Mouse (Mus musculus) embryonic facial prominence, embryonic 10.5 days (tissue): Measurements from ENCODE around the gene Kpna7. TPM values are rescaled to one million over a fixed set of nuclear protein-coding genes. Genes with fewer than 3 reads are reported as not detected.
A peak's percentile ranks its signal among the peaks of the same experiment; 100 is the strongest.
"Not testable (repeated sequence)": the region's sequence is repeated elsewhere in the genome, so short reads cannot be mapped to it uniquely, and the experiment has no call there.

Experiments used
- DNase-seq: peaks from one replicate; pipeline ENCODE4 v3.0.0-alpha.2; 2017; ENCODE audit warnings: low spot score
- H3K27ac ChIP-seq: fragments of 300-500 bp; sonication (generic); replicated peaks from 2 replicates; pipeline ENCODE4 v1.5.1; 2016; ENCODE audit warnings: mild to moderate bottlenecking
- H3K27me3 ChIP-seq: fragments of 300-500 bp; sonication (generic); replicated peaks from 2 replicates; pipeline ENCODE4 v1.6.1; 2016; ENCODE audit warnings: low read depth, mild to moderate bottlenecking; ENCODE audit not compliant: poor library complexity, severe bottlenecking
- H3K36me3 ChIP-seq: fragments of 300-500 bp; sonication (generic); replicated peaks from 2 replicates; pipeline ENCODE4 v1.6.1; 2016; ENCODE audit warnings: mild to moderate bottlenecking, moderate library complexity
- H3K4me1 ChIP-seq: fragments of 300-500 bp; sonication (generic); 2 replicates; pipeline ENCODE4 v1.6.1; 2016
- H3K4me3 ChIP-seq: fragments of 300-500 bp; sonication (generic); 2 replicates; pipeline ENCODE4 v1.5.1; 2016; ENCODE audit warnings: mild to moderate bottlenecking, moderate library complexity
- H3K9me3 ChIP-seq: fragments of 300-500 bp; sonication (generic); 2 replicates; pipeline ENCODE4 v1.6.1; 2016; ENCODE audit warnings: mild to moderate bottlenecking
- WGBS: fragments of 180-500 bp; shearing (Covaris S2); methylation state at CpG from one replicate; pipeline ENCODE4 v1.1.7; 2016; 5-methylcytosine and 5-hydroxymethylcytosine counted together
- polyA plus RNA-seq: library from polyadenylated mRNA; unstranded; fragments of >200 nt; fragmentation: Nextera tagmentation; extraction: Ambion mirVana; gene quantifications from 2 replicates; pipeline ENCODE4 v1.2.1, GENCODE M21; 2016

Kpna7 gene
- polyA plus RNA-seq, 1 experiment from 2014 or later: 0.06 TPM

- Histone ChIP-seq H3K36me3 (peaks cover 100% of the 10 kb centered on the region), H3K9me3 (no peaks in the 10 kb centered on the region), H3K27ac (no peak overlapping the region), H3K4me3 (no peak overlapping the region), H3K4me1 (no peaks in the 10 kb centered on the region), H3K27me3 (no peaks in the 10 kb centered on the region)
- WGBS: 90% methylated on average over 10 of the region's 10 CpGs
- no peak for DNase-seq
Measured at GRCm38 (mm10) chr5:145098340-145098821, 14.6 kb upstream of the Kpna7 start.

GRCm38 (mm10) chr5:145096195-145096594 lies 12.4 kb upstream of the Kpna7 start:
- Histone ChIP-seq H3K27ac (no peak overlapping the region), H3K4me1 (no peaks in the 10 kb centered on the region), H3K27me3 (no peaks in the 10 kb centered on the region), H3K4me3 (no peak overlapping the region), H3K9me3 (no peaks in the 10 kb centered on the region), H3K36me3 (peaks cover 100% of the 10 kb centered on the region)
- WGBS: 89% methylated on average over 4 of the region's 4 CpGs
- no peak for DNase-seq

GRCm38 (mm10) chr5:145089878-145090277 lies 6.0 kb upstream of the Kpna7 start:
- H3K27ac ChIP-seq: no peak overlapping the region
- WGBS: 93% methylated on average over 3 of the region's 3 CpGs
- H3K4me1 ChIP-seq: peaks cover 3% of the 10 kb centered on the region; the same call in 1 of the 2 replicates
- H3K4me3 ChIP-seq: no peak overlapping the region
- peaks cover 80% of the 10 kb centered on the region for H3K36me3 ChIP-seq
- DNase-seq: no peak
- H3K9me3 ChIP-seq: no peaks in the 10 kb centered on the region
- H3K27me3 ChIP-seq: no peaks in the 10 kb centered on the region

- Histone ChIP-seq H3K4me1 (peaks cover 12% of the 10 kb centered on the region), H3K27ac (no peak overlapping the region), H3K27me3 (no peaks in the 10 kb centered on the region), H3K4me3 (no peak overlapping the region), H3K36me3 (peaks cover 63% of the 10 kb centered on the region), H3K9me3 (no peaks in the 10 kb centered on the region)
- no peak for DNase-seq
- WGBS: 90% methylated on average over 2 of the region's 2 CpGs
Measured at GRCm38 (mm10) chr5:145088186-145088585, 4.4 kb upstream of the Kpna7 start.

- DNase-seq: no peak
- WGBS: 79% methylated on average over 2 of the region's 2 CpGs
- Histone ChIP-seq H3K27ac (no peak overlapping the region), H3K4me1 (peaks cover 12% of the 10 kb centered on the region), H3K4me3 (peak overlapping the region; percentile 85), H3K36me3 (peaks cover 32% of the 10 kb centered on the region), H3K9me3 (no peaks in the 10 kb centered on the region), H3K27me3 (no peaks in the 10 kb centered on the region)
Measured at GRCm38 (mm10) chr5:145084822-145085221, 992 bp upstream of the Kpna7 start.

GRCm38 (mm10) chr5:145083201-145083600 lies 629 bp downstream of the Kpna7 start:
- Histone ChIP-seq H3K36me3 (peaks cover 21% of the 10 kb centered on the region), H3K4me1 (peaks cover 12% of the 10 kb centered on the region), H3K27ac (peak overlapping the region; percentile 88), H3K4me3 (peak overlapping the region; percentile 85)
- not testable (repeated sequence) for H3K27me3 ChIP-seq, DNase-seq, H3K9me3 ChIP-seq
- WGBS: 53% methylated on average over 6 of the region's 6 CpGs

- H3K9me3 ChIP-seq: no peaks in the 10 kb centered on the region
- 91% methylated on average over 10 of the region's 10 CpGs for WGBS
- H3K27ac ChIP-seq: no peak overlapping the region
- peaks cover 14% of the 10 kb centered on the region for H3K36me3 ChIP-seq
- no peak overlapping the region for H3K4me3 ChIP-seq
- no peaks in the 10 kb centered on the region for H3K27me3 ChIP-seq
- H3K4me1 ChIP-seq: peaks cover 12% of the 10 kb centered on the region
- no peak for DNase-seq
Measured at GRCm38 (mm10) chr5:145081866-145082613, 1.8 kb downstream of the Kpna7 start.

GRCm38 (mm10) chr5:145075081-145075480 lies 8.7 kb downstream of the Kpna7 start:
- WGBS: 59% methylated on average over 3 of the region's 3 CpGs
- H3K36me3 ChIP-seq: no peaks in the 10 kb centered on the region
- H3K4me1 ChIP-seq: 0 out of 2 replicates have a peak, but pooled peaks cover 6% of the 10 kb centered on the region
- H3K4me3 ChIP-seq: no peak overlapping the region
- H3K9me3 ChIP-seq: no peaks in the 10 kb centered on the region
- no peak overlapping the region for H3K27ac ChIP-seq
- no peak for DNase-seq
- no peaks in the 10 kb centered on the region for H3K27me3 ChIP-seq

- Histone ChIP-seq H3K9me3 (no peaks in the 10 kb centered on the region), H3K4me1 (0 out of 2 replicates have a peak, but pooled peaks cover 6% of the 10 kb centered on the region), H3K27ac (no peak overlapping the region), H3K4me3 (no peak overlapping the region), H3K27me3 (no peaks in the 10 kb centered on the region), H3K36me3 (no peaks in the 10 kb centered on the region)
- DNase-seq: peak; percentile 34
- WGBS: 54% methylated on average over 6 of the region's 6 CpGs
Measured at GRCm38 (mm10) chr5:145071342-145071741, 12.5 kb downstream of the Kpna7 start.

- H3K4me3 ChIP-seq: no peak overlapping the region
- no peaks in the 10 kb centered on the region for H3K27me3 ChIP-seq
- peak; percentile 79 for DNase-seq
- 0 out of 2 replicates have a peak, but pooled peaks cover 2% of the 10 kb centered on the region for H3K4me1 ChIP-seq
- WGBS: 1% methylated on average over 5 of the region's 5 CpGs
- H3K27ac ChIP-seq: no peak overlapping the region
- H3K9me3 ChIP-seq: no peaks in the 10 kb centered on the region
- no peaks in the 10 kb centered on the region for H3K36me3 ChIP-seq
Measured at GRCm38 (mm10) chr5:145069707-145070106, 14.1 kb downstream of the Kpna7 start.

GRCm38 (mm10) chr5:145068863-145069262 lies 15.0 kb downstream of the Kpna7 start:
- no peak overlapping the region for H3K27ac ChIP-seq
- no peak for DNase-seq
- H3K27me3 ChIP-seq: no peaks in the 10 kb centered on the region
- 65% methylated on average over 3 of the region's 3 CpGs for WGBS
- H3K9me3 ChIP-seq: no peaks in the 10 kb centered on the region
- no peaks in the 10 kb centered on the region for H3K4me1 ChIP-seq
- H3K36me3 ChIP-seq: no peaks in the 10 kb centered on the region
- H3K4me3 ChIP-seq: no peak overlapping the region

- Histone ChIP-seq H3K36me3 (no peaks in the 10 kb centered on the region), H3K9me3 (no peaks in the 10 kb centered on the region), H3K27me3 (no peaks in the 10 kb centered on the region), H3K4me1 (no peaks in the 10 kb centered on the region), H3K27ac (no peak overlapping the region), H3K4me3 (no peak overlapping the region)
- no peak for DNase-seq
- 94% methylated on average over 1 of the region's 1 CpGs for WGBS
Measured at GRCm38 (mm10) chr5:145064765-145065340, 19.0 kb downstream of the Kpna7 start.

- Histone ChIP-seq H3K27me3 (no peaks in the 10 kb centered on the region), H3K4me1 (no peaks in the 10 kb centered on the region), H3K27ac (no peak overlapping the region), H3K9me3 (no peaks in the 10 kb centered on the region), H3K36me3 (no peaks in the 10 kb centered on the region), H3K4me3 (no peak overlapping the region)
- no peak for DNase-seq
- 68% methylated on average over 2 of the region's 2 CpGs for WGBS
Measured at GRCm38 (mm10) chr5:145059524-145059923, 24.3 kb downstream of the Kpna7 start.
